Mouse (Mus musculus): ENCODE measurements around the gene Slc3a1. TPM values are rescaled to one million over a fixed set of nuclear protein-coding genes. Genes with fewer than 3 reads are reported as not detected.

Slc3a1 gene
- polyA plus RNA-seq, 1 experiment from 2014 or later, result 0.16 TPM

GRCm38 (mm10) chr17:85088401-85088800 lies 60.2 kb downstream of the Slc3a1 start:
- TF ChIP-seq EP300 (IDR thresholded peaks at IDR 0.05), result no peak
- no peak for TF ChIP-seq CTCF (IDR thresholded peaks at IDR 0.05)
- Histone ChIP-seq H3K27me3 (replicated peaks; ENCODE audit: insufficient read depth, low read length) (no peaks in the 10 kb centered on the region), H3K9ac (replicated peaks; ENCODE audit: low read depth) (no peak overlapping the region), H3K4me3 (ENCODE audit: low read depth, low read length) (no peak overlapping the region), H3K4me1 (ENCODE audit: insufficient read depth, low read depth, low read length) (no peaks in the 10 kb centered on the region), H3K36me3 (ENCODE audit: insufficient read depth, low read length) (no peaks in the 10 kb centered on the region), H3K9me3 (ENCODE audit: low read length) (no peaks in the 10 kb centered on the region), H3K4me2 (replicated peaks; ENCODE audit: low read depth, low read length) (no peak overlapping the region), H3K27ac (ENCODE audit: low read length) (no peak overlapping the region)
- WGBS, result 82% methylated on average over 11 of the region's 11 CpGs
- ATAC-seq (no peak), DNase-seq (ENCODE audit: low spot score) (no peak)

- WGBS, result 50% methylated on average over 6 of the region's 6 CpGs
- Histone ChIP-seq H3K27ac (ENCODE audit: low read length) (no peak overlapping the region), H3K27me3 (replicated peaks; ENCODE audit: insufficient read depth, low read length) (no peaks in the 10 kb centered on the region), H3K9me3 (ENCODE audit: low read length) (no peaks in the 10 kb centered on the region), H3K9ac (replicated peaks; ENCODE audit: low read depth) (no peak overlapping the region), H3K4me1 (ENCODE audit: insufficient read depth, low read depth, low read length) (no peaks in the 10 kb centered on the region), H3K4me3 (ENCODE audit: low read depth, low read length) (no peak overlapping the region), H3K4me2 (replicated peaks; ENCODE audit: low read depth, low read length) (peak overlapping the region; percentile 89; the same call in 1 of the 2 replicates), H3K36me3 (ENCODE audit: insufficient read depth, low read length) (no peaks in the 10 kb centered on the region)
- TF ChIP-seq CTCF (IDR thresholded peaks at IDR 0.05) (no peak), EP300 (IDR thresholded peaks at IDR 0.05) (no peak)
- DNase-seq (ENCODE audit: low spot score) (peak; percentile 38), ATAC-seq (no peak)
Observed at GRCm38 (mm10) chr17:85089011-85089410, 60.8 kb downstream of the Slc3a1 start.

GRCm38 (mm10) chr17:85089621-85090020 lies 61.4 kb downstream of the Slc3a1 start:
- H3K9ac ChIP-seq (replicated peaks; ENCODE audit: low read depth), result peak overlapping the region; percentile 55
- ATAC-seq, result no peak
- H3K4me3 ChIP-seq (ENCODE audit: low read depth, low read length), result peak overlapping the region; percentile 87
- no peaks in the 10 kb centered on the region for H3K36me3 ChIP-seq (ENCODE audit: insufficient read depth, low read length)
- DNase-seq (ENCODE audit: low spot score), result no peak
- TF ChIP-seq EP300 (IDR thresholded peaks at IDR 0.05) (no peak), CTCF (IDR thresholded peaks at IDR 0.05) (no peak)
- under 1% methylated on average over 16 of the region's 16 CpGs for WGBS
- H3K4me2 ChIP-seq (replicated peaks; ENCODE audit: low read depth, low read length), result peak overlapping the region; percentile 89
- no peaks in the 10 kb centered on the region for H3K4me1 ChIP-seq (ENCODE audit: insufficient read depth, low read depth, low read length)
- H3K27me3 ChIP-seq (replicated peaks; ENCODE audit: insufficient read depth, low read length), result no peaks in the 10 kb centered on the region
- H3K9me3 ChIP-seq (ENCODE audit: low read length), result no peaks in the 10 kb centered on the region
- peak overlapping the region; percentile 74 for H3K27ac ChIP-seq (ENCODE audit: low read length)

DNA sequence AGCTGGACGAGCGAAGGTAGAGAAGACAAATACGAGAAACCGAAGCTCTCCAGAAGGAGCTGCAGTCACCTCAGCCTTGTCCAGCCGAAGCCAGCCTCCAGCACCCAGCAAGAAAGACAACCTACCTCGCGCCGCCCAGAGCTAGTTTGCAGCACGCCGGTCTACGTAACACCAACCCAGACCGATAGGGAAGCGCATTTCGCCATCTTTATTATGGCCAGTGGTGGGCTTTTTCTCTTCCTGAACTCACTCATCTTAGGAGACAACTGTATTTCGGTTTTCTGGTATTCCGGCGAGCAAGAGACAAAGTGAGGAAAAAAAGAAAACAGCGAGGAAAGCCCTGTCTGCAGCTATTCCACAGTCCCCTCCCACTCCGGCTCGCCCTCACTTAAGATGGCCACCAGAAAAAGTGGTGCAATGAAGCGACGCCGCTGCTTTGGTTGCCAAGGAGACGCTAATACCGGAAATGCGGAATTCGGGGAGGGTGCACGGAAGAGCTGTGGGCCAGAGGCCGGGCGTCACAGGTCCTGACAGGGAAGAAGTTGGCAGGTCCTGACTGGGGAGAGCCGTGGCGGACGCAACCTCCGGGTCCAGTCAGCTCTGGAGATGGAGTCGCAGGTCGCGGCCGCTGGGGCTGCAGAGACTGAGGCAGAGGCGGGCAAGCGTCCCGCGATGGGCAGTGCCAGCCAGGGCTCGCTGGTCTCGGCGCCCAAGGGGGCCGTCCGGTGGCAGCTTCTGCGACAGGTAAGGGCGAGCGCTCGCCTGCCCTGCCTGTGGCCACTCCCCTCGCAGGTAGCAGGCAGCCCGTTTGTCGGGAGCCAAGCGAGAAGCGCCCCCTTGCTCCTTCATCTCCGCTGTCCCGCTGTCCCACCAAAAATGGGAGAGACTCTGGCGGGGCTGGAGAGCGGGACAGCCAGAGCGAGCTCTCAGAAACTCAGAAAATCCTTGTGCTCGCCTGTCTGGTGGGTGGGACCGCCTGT lies 62.2 kb downstream of the Slc3a1 start, which contains the start of the genes Prepl and Camkmt:
Prepl (minus strand) TSS at position 122 of the 980 bp plus-strand sequence.
Camkmt (plus strand) TSS at position 433 of the 980 bp plus-strand sequence.
- no peaks in the 10 kb centered on the region for H3K36me3 ChIP-seq (ENCODE audit: insufficient read depth, low read length)
- ATAC-seq (peak; percentile 99), DNase-seq (ENCODE audit: low spot score) (peak; percentile 99)
- no peaks in the 10 kb centered on the region for H3K9me3 ChIP-seq (ENCODE audit: low read length)
- TF ChIP-seq CTCF (IDR thresholded peaks at IDR 0.05) (peak; percentile 41), EP300 (IDR thresholded peaks at IDR 0.05) (peak; percentile 96)
- peak within 1 kb of the TSS; percentile 74 for H3K27ac ChIP-seq (ENCODE audit: low read length)
- peak within 1 kb of the TSS; percentile 62 for H3K9ac ChIP-seq (replicated peaks; ENCODE audit: low read depth)
- H3K4me1 ChIP-seq (ENCODE audit: insufficient read depth, low read depth, low read length), result no peaks in the 10 kb centered on the region
- peak within 1 kb of the TSS; percentile 89 for H3K4me2 ChIP-seq (replicated peaks; ENCODE audit: low read depth, low read length)
- under 1% methylated on average over 61 of the region's 63 CpGs for whole genome bisulfite sequencing
- peak within 1 kb of the TSS; percentile 87 for H3K4me3 ChIP-seq (ENCODE audit: low read depth, low read length)
- no peaks in the 10 kb centered on the region for H3K27me3 ChIP-seq (replicated peaks; ENCODE audit: insufficient read depth, low read length)

- Histone ChIP-seq H3K36me3 (ENCODE audit: insufficient read depth, low read length) (no peaks in the 10 kb centered on the region), H3K27ac (ENCODE audit: low read length) (no peak overlapping the region), H3K27me3 (replicated peaks; ENCODE audit: insufficient read depth, low read length) (no peaks in the 10 kb centered on the region), H3K9ac (replicated peaks; ENCODE audit: low read depth) (no peak overlapping the region), H3K4me2 (replicated peaks; ENCODE audit: low read depth, low read length) (no peak overlapping the region), H3K4me1 (ENCODE audit: insufficient read depth, low read depth, low read length) (no peaks in the 10 kb centered on the region), H3K4me3 (ENCODE audit: low read depth, low read length) (no peak overlapping the region), H3K9me3 (ENCODE audit: low read length) (no peaks in the 10 kb centered on the region)
- ATAC-seq, result no peak
- TF ChIP-seq CTCF (IDR thresholded peaks at IDR 0.05) (no peak), EP300 (IDR thresholded peaks at IDR 0.05) (no peak)
- DNase-seq (ENCODE audit: low spot score), result no peak
- 93% methylated on average over 6 of the region's 6 CpGs for WGBS
Observed at GRCm38 (mm10) chr17:85091762-85092161, 63.6 kb downstream of the Slc3a1 start.

DNA sequence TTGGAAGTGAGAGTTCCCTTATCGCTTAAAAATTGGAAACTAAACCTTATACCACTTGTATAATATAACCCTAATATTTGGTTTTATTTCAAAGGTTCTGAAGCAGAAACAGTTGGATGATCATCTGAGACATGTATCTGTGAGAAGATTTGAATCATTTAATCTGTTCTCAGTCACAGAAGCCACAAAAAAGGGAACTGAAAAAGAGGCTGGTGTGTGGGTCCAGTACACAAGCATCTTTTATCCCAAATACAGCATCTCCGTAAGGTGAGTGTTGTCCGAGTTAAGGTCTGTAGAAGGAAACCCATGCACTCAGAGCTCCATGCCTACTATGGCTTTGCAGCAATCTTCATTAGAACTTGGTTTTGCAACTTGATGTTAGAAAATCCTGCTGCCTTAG lies 68.2 kb downstream of the Slc3a1 start:
- Histone ChIP-seq H3K36me3 (ENCODE audit: insufficient read depth, low read length) (no peaks in the 10 kb centered on the region), H3K9me3 (ENCODE audit: low read length) (no peaks in the 10 kb centered on the region), H3K27me3 (replicated peaks; ENCODE audit: insufficient read depth, low read length) (no peaks in the 10 kb centered on the region), H3K9ac (replicated peaks; ENCODE audit: low read depth) (no peak overlapping the region), H3K27ac (ENCODE audit: low read length) (no peak overlapping the region), H3K4me2 (replicated peaks; ENCODE audit: low read depth, low read length) (no peak overlapping the region), H3K4me3 (ENCODE audit: low read depth, low read length) (no peak overlapping the region), H3K4me1 (ENCODE audit: insufficient read depth, low read depth, low read length) (no peaks in the 10 kb centered on the region)
- DNase-seq (ENCODE audit: low spot score) (no peak), ATAC-seq (no peak)
- 93% methylated on average over 3 of the region's 3 CpGs for WGBS
- TF ChIP-seq EP300 (IDR thresholded peaks at IDR 0.05) (no peak), CTCF (IDR thresholded peaks at IDR 0.05) (no peak)
